Mouse (Mus musculus): Measurements from ENCODE around the gene Vmn1r86.
"Not testable (repeated sequence)": the region's sequence is repeated elsewhere in the genome, so short reads cannot be mapped to it uniquely, and the experiment has no call there.

Vmn1r86 gene

DNA sequence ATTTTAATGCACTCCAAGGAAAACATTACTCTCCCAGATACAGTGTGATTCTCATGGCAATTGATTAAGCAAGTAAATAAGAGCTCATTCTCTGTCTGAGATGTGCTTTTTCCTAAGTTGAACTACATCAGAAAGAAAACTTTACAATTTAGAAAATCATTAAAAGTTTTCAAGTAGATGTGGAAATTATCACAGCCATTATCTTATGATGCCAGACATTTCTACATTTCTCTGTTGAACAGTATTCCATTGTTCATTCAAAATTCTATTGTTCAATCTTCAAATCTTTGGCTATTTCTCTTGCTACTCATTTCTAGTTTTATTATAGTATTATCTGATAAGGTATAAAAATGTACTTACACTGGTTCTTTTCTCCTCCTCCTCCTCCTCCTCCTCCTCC is at the start of gene Vmn1r86:
Gene Vmn1r86 (minus strand): TSS at position 101 of the 400 bp plus-strand sequence.
- DNase-seq: no peak

DNA sequence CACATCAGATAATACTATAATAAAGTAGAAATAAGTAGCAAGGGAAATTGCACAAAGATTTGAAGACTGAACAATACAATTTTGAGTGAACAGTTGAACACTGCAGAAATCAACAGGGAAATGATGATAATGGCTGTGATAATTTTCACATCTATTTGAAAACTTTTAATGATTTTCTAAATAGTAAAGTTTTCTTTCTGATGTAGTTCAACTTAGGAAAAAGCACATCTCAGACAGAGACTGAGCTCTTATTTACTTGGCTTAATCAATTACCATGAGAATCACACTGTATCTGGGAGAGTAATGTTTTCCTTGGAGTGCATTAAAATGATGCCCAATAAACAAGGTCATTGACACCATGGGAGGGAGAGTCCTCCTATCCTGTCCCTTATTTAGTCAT is 39.6 kb upstream of the Vmn1r86 start, which contains the start of gene Vmn1r88:
Gene Vmn1r88 (plus strand): TSS at position 301 of the 400 bp plus-strand sequence.
- DNase-seq: no peak

DNA sequence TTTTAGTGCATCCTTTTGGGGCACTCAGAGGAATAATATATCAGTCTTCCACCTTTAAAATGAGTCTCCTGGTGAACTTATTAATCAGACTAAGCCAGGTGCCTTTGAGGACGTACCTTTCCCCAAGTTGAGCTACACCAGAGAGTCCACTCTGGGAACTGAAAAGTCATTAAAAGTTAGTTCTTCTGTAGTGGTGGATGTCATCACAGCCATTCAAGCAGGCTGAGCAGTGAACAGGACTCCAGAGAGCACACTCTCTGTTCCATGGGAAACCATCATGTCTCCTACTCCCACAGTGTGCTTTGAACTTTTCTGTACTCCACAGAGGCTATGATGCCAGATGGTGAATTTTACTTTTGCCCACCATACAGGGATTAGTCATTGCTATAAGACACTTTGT is 20.3 kb upstream of the Vmn1r86 start, which contains the start of gene Vmn1r87:
Gene Vmn1r87 (minus strand): TSS at position 101 of the 400 bp plus-strand sequence.
- no peak for DNase-seq

DNA sequence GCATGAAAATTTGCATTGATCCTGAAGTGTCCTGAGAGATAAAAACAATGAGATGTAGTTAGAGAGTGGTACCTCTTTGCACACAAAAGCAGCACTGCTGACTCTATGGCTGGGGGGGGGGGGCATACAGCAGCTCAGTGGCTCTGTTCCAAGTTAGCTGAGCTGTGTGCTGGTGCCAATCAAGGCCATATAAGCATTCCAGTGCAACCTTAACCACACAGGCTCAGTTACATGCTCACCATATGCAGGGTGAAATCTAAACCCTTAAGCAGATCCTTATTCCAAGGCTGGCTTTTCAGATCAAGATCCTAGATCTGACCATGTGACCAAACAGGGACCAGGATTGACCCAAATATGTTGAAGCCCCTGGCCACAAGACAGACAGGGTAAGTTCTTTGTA is 17.6 kb upstream of the Vmn1r86 start:
- DNase-seq: no peak

DNA sequence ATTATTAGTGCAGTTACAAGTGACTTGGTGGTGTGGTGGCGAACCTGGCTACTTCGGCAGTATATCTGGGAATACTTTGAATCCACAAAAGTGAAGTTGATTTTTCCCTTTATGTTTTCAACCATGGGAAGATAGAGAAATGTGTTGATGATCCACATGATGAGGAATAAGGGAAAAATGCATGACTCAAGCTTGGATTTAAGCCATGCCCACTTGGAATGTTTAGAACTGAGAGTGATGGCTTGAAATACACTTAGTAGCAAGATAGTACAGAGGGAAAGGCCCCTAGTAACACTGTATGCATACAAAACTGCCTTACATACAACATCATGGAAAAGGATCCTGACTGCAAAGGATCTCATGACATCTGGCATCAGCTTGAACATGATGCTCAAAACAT is 12.1 kb upstream of the Vmn1r86 start:
- no peak for DNase-seq

DNA sequence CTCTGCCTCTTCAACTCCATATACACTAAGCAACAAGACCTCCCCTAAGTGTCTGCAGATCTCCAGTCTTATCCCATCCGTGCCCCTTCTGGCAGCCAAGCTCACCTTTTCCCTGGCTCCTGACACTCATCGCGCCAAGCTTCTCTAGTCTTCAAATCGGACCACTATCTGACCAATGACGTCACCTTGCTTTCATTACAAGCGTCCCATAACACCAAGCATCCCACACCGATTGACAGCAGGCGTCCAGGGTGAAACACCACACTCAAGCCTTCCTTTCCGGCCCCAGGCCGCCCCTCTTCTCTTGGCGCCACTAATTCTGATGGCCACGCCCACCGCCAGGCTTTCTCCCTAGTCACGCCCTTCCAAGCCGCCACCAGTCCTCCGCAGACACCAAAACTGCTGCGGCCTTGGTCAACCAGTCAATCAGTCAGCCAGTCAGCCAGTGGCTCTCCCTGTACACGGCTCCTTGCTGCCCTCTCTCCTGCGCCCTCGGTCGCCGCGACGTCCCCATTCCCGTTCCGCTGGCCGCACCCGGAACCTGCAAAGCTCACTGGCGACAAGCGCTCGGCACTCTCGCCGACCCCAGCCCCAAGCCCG is 3.9 kb upstream of the Vmn1r86 start:
- peak; percentile 11 to 33 for DNase-seq

DNA sequence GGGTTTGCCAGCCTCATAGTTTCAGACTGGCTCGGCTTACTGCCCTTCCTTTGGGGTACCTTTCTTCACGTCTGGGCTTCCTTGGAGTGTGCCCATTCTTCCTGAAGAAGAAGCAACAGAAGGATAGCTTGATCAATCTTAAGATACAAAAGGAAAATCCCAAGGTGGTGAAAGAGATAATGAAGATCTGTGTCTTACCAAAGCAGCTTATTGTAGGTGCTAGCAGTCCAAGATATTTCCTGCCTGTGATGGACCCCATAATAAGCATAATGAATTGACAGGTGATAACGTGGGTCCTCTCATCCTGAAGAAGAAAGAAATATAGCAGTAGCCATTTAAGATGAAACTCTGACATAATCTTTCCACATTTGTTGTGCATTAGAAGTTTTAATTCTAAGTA is 24.6 kb downstream of the Vmn1r86 start, which contains the start of gene Vmn1r85:
Gene Vmn1r85 (minus strand): TSS at position 101 of the 400 bp plus-strand sequence.
- DNase-seq: no peak

DNA sequence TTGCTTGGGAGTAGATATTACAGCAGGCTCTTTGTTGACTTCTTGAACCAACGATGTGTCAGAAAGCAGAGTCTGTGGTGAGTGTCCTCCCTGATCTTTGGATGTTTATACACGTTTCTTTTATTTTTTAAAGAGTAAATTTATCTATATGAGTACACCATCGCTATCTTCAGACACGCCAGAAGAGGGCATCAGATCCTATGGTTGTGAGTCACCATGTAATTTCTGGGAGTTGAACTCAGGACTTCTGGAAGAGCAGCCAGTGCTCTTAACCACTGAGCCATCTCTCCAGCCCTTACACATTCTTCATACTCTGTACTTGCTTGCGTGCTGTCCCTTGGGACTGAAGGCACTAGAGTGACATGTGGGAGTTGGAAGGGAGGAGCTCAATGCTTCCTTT is 47.4 kb downstream of the Vmn1r86 start:
- DNase-seq: no peak

DNA sequence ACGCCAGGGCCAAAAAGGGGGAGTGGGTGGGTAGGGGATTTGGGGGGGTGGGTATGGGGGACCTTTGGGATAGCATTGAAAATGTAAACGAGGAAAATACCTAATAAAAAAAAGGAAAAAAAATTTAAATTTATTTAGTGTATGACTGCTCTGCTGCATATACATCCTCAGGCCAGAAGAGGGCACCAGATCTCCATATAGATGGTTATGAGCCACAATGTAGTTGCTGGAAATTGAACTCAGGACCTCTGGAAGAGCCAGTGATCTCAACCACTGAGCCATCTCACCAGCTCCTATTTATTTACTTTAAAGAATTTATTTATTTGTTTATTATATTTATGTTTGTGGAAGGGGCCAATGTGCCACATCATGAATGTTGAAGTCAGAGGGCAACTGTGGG is 56.3 kb downstream of the Vmn1r86 start:
- DNase-seq: not testable (repeated sequence)

DNA sequence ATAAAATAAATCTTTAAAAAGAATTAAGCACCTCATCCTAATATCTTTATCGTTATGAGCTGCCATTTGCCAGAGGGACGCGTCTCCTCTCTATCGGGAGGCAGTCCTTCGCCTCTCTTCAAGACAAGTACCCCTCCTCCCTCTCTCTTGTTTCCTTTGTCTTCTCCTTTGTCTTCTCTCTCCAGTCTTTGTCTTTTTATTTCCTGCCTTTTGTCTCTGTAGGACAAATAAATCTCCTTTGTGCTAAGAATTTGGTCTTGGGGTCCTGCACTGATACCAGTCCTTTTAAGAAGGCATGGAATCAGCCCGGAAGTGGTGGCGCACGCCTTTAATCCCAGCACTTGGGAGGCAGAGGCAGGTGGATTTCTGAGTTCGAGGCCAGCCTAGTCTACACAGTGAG is 60.2 kb downstream of the Vmn1r86 start:
- DNase-seq: no peak

DNA sequence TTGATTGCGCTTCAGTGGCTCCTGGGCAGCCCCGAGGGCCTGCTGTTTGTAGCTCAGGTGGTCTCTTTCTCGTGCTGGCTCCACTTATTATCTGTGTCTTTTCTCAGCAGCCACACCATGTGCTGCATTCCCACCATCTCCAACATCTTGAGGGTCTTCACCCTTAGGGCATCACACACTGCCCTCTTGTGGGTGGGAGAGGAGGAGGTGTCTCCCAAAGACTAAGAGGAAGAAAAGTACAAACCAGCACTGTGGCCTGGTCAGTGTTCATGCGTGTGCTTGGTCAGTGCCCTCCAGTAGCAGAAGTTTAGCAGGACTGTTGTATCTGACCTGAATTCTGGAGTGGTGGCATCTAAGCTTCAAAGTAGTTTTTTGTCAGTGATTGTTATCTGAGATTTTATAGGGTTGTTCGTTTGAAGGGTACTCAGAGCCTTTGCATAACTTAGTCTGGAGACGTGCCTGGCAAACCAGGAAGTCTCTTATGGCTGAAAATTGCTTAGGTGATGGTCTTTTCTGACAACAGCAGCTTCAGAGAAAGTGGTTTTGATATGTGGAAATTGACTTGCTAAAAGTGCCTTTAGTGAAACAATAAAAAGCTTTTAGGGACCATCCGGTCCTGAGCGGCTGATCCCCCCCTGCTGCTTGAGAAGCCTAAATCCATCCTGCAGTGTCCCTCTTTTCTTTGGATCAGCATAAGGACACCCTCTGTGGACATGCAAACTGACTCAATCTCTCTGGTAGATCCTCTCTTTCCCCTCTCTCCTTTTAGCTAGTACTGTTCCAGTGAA is 62.6 kb downstream of the Vmn1r86 start:
- DNase-seq: no peak

DNA sequence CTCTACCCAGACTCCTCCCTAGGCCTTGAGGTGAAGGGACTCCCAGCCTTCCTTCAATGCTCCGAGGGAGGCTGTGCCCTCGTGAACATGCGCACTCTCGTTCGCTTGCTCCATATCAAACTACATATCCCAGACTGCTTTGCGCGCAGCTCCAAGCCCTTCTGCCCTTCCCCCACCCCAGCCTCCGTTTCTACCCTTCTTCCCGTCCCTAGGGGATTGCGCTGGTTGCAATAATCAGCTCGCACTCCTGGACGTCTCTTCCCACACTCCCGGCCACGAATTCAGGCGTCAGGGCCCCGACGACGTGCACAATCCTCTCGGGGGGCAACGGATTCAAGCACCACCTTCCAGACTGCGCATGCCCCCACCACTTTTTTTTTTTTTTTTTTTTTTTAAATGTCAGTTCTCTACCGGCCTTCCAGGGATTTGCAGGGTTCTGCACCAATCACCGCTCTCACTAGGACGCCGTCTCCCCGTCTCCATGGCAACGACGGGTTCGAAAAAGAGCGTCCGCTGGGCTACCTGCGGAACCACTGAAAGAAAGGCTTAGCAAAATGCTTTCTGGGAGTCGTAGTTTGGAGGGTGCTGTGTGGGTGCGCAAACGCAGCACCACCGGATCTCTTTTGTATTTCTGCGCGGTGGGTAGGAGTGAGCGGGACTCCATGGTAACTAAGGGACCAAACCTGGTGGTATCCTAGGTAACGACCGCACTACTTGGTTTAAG is 65.3 kb downstream of the Vmn1r86 start, which contains the start of gene Mzf1:
Gene Mzf1 (minus strand): TSS at position 478 of the 724 bp plus-strand sequence.
- peak; percentile 92 to 95 for DNase-seq

DNA sequence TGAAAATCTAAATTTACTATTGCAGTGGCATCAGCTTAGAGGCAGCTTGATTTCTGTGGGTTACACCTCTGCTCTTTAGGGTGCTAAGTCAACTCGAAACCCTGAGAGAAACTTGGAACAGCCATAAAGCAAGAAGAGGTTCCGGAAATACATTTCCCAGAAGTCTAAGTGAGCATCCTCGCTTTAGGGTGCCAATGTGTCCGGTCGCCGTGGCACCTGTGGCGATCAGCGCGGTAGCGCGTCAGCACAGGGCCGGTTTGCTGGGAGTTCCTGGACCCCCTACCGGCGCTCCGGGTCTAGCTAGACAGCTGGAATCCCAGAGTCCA is 65.8 kb downstream of the Vmn1r86 start:
- DNase-seq: no peak

DNA sequence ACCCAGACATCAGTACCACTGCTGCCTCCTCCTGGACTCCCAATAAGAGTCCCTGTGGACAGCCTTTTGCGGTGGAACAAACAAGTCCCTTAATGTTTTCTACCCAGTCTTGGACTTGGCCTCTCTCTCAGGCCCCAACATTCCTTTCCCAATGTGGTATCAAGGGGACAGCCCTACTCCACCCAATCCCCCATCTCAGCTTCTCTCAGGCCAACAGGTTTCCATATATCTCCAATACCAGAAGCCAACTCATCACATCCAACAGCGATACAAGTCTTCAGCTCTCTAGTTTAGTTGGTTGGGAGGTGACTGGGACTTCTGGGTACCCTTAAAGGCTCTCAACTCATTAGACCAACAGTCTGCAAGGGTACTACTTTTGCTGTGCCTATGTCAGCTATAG is 66.2 kb downstream of the Vmn1r86 start:
- no peak for DNase-seq

DNA sequence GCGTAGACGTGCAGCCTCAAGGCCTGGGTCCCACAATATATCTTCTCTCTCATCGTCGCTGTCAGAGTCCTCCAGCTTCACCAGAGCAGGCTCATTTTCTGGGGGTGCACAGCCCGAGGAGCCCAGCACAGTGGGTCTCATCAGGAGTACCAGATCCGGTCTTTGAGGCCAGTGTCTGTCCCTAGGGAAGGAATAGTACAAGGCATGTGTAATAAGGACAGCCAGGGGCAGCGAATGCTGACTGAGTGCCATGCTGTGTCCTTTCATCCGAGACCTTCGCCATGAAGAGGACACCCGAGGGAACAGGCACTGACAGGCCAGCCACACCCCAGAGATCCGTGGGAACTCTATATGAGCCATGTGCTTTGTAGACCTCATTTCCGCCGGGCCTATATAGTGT is 66.7 kb downstream of the Vmn1r86 start:
- DNase-seq: no peak

Measured in lung, postnatal 4 days (tissue).